Mouse (Mus musculus) ES-E14 (cell line): ENCODE measurements around the gene Abl1. TPM values are rescaled to one million over a fixed set of nuclear protein-coding genes. Genes with fewer than 3 reads are reported as not detected.
A peak's percentile ranks its signal among the peaks of the same experiment; 100 is the strongest.

Experiments
- DNase-seq: peaks from one replicate; pipeline ENCODE4 v3.0.0-alpha.2; 2013; ENCODE audit warnings: low read depth, low spot score
- H3K27ac ChIP-seq: 2 replicates; pipeline ENCODE4 v1.5.1; 2012; ENCODE audit warnings: low read depth, mild to moderate bottlenecking, low read length, moderate library complexity, mixed read lengths; ENCODE audit not compliant: poor library complexity, insufficient read depth, severe bottlenecking
- H3K36me3 ChIP-seq: 2 replicates; pipeline ENCODE4 v1.6.1; 2012; ENCODE audit warnings: mild to moderate bottlenecking, low read length, moderate library complexity, mixed read lengths; ENCODE audit not compliant: control insufficient read depth, poor library complexity, insufficient read depth, severe bottlenecking
- H3K4me1 ChIP-seq, 2 experiments: fragments of 150-350 bp in 1 of 2; sonication (generic) in 1 of 2; 2 replicates each; pipeline ENCODE4 v1.6.1; 2012; ENCODE audit warnings: low read length in 2 of 2, mild to moderate bottlenecking in 1 of 2, mixed read lengths in 1 of 2; ENCODE audit not compliant: control insufficient read depth in 2 of 2, insufficient read depth in 2 of 2, poor library complexity in 1 of 2
- H3K4me3 ChIP-seq, 2 experiments: fragments of 150-350 bp in 1 of 2; sonication (generic) in 1 of 2; 2 replicates each; pipeline ENCODE4 v1.5.1; 2012; ENCODE audit warnings: low read length in 2 of 2, low read depth in 1 of 2, mild to moderate bottlenecking in 1 of 2, mixed read lengths in 1 of 2; ENCODE audit not compliant: insufficient read depth in 1 of 2, poor library complexity in 1 of 2, severe bottlenecking in 1 of 2
- H3K9ac ChIP-seq: 2 replicates; pipeline ENCODE4 v1.6.1; 2012; ENCODE audit warnings: low read depth, mild to moderate bottlenecking, low read length, mixed read lengths; ENCODE audit not compliant: poor library complexity, insufficient read depth, severe bottlenecking
- H3K9me3 ChIP-seq: fragments of 150-350 bp; sonication (generic); 2 replicates; pipeline ENCODE4 v1.6.1; 2012; ENCODE audit warnings: low read depth, mild to moderate bottlenecking, low read length; ENCODE audit not compliant: control insufficient read depth, insufficient read depth
- CHD2 ChIP-seq: IDR thresholded peaks from 2 replicates; pipeline ENCODE4 v1.6.1; 2014; ENCODE audit warnings: mild to moderate bottlenecking, low read depth, low read length, inconsistent platforms
- HCFC1 ChIP-seq: IDR thresholded peaks from 2 replicates; pipeline ENCODE4 v1.6.1; 2012; ENCODE audit warnings: low read length, inconsistent platforms, borderline replicate concordance; ENCODE audit not compliant: insufficient read depth
- MAFK ChIP-seq: IDR thresholded peaks from 2 replicates; pipeline ENCODE4 v1.6.1; 2014; ENCODE audit warnings: mild to moderate bottlenecking, low read depth, low read length, inconsistent platforms; ENCODE audit not compliant: insufficient read depth
- ZC3H11A ChIP-seq: IDR thresholded peaks from 2 replicates; pipeline ENCODE4 v1.6.1; 2012; ENCODE audit warnings: low read depth, mild to moderate bottlenecking, inconsistent platforms, low read length, borderline replicate concordance
- ZNF384 ChIP-seq: IDR thresholded peaks from 2 replicates; pipeline ENCODE4 v1.6.1; 2012; ENCODE audit warnings: low read depth, low read length, inconsistent platforms
- in situ Hi-C, 2 experiments: fragments of 600-800 bp; cut with MboI; formaldehyde crosslinking; loops; one replicate each; pipeline ENCODE4 v1.15.1; 2025; ENCODE audit warnings: low sequenced_read_pairs in 2 of 2, inconsistent platforms in 1 of 2; ENCODE audit not compliant: unreplicated experiment in 2 of 2
- total RNA-seq: library from RNA; depleted of rRNA; stranded (reverse); fragments of 300-350 nt; gene quantifications from 2 replicates; pipeline ENCODE4 v1.2.3, GENCODE M21; 2012

Abl1 gene
- total RNA-seq, 1 experiment: 41.9 TPM

DNA sequence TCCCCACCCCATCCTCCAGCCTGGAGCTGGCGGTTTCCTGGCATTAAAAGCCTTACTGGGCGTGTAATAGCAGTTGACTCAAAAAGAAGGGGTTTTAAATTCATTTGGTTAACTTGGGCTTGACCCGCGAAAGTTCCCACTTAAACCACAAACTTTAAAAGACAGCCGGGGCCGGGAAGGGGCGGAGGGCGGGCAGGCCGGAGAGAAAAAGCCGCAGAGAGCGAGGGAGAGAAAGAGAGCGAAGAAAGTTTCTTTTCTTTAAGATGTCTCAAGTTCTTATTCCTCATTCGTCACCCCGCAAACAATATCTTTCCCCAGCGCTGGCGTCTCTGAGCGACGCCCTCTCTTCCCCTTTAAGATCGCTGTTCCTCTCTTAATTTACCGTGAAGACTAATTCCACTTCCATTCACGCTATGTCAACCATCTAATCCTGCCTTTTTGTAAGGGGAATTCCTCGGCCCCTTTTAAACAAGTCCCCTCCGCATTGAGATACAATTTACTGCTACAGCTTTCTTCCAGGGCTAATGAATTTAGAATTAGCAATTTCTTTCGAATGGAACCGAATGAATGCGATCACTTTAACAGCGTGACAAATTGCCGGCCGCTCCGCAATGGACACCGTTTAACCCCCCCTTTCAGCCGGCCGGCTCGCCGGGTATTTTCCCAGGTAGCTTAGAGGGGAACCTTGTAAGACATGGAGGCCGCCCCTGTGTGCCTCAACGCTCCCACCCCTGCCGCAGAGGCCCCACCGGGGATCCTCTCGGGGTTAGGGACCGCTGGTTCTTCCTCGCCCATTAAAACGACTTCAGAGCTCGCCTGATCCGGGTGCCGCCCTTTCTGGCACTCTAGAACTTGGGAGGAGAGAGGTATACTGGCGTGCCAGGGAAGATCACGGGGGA is 47.3 kb upstream of the Abl1 start:
- Histone ChIP-seq H3K27ac (no peak overlapping the region), H3K4me3 (no peak overlapping the region), H3K4me1 (peaks cover 0 to 9% of the 10 kb centered on the region in 2 experiments; a peak in 2 of 4 replicates), H3K9ac (no peak overlapping the region), H3K9me3 (no peaks in the 10 kb centered on the region), H3K36me3 (no peaks in the 10 kb centered on the region)
- no peak for TF ChIP-seq ZNF384
- TF ChIP-seq HCFC1: no peak
- TF ChIP-seq CHD2: no peak
- no peak for TF ChIP-seq ZC3H11A
- no peak for TF ChIP-seq MAFK
- in situ Hi-C loops: loop anchor here in 1 of 2 experiments (25.0 kb wide), 1 partner anchor 1996 kb away; the partner anchor contains the start of gene Lmx1b
- DNase-seq: no peak

DNA sequence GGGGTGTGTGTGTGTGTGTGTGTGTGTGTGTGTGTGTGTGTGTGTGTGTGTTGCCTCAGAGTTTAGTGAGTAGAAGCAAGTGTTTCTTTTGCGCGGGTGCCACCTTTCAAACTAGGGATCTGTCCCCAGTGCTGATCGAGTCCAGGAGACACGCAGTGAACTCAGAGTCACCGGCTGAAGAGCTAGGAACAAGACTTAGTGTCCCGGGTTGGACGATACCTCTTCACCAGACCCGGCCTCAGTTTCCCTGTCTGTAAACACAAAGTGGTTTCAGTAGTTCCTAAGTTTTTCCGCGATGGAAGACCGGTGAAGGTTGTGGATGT is 46.7 kb upstream of the Abl1 start:
- H3K36me3 ChIP-seq: no peaks in the 10 kb centered on the region
- H3K27ac ChIP-seq: no peak overlapping the region
- H3K9ac ChIP-seq: no peak overlapping the region
- H3K9me3 ChIP-seq: no peaks in the 10 kb centered on the region
- H3K4me3 ChIP-seq: no peak overlapping the region
- DNase-seq: no peak
- in situ Hi-C loops: loop anchor here in 1 of 2 experiments (25.0 kb wide), 1 partner anchor 1996 kb away; the partner anchor contains the start of gene Lmx1b
- TF ChIP-seq ZC3H11A: no peak
- no peak for TF ChIP-seq HCFC1
- no peak for TF ChIP-seq ZNF384
- no peak for TF ChIP-seq MAFK
- no peak for TF ChIP-seq CHD2
- peaks cover 0 to 8% of the 10 kb centered on the region in 2 experiments; a peak in 2 of 4 replicates for H3K4me1 ChIP-seq

- TF ChIP-seq ZC3H11A (no peak), ZNF384 (no peak), MAFK (no peak), HCFC1 (no peak), CHD2 (no peak)
- Histone ChIP-seq H3K36me3 (no peaks in the 10 kb centered on the region), H3K4me1 (peaks cover 0 to 7% of the 10 kb centered on the region in 2 experiments; a peak in 1 of 4 replicates), H3K27ac (no peak overlapping the region), H3K9me3 (no peaks in the 10 kb centered on the region), H3K9ac (no peak overlapping the region), H3K4me3 (peak overlapping the region in 1 of 2 experiments; percentile 7; a peak in 1 of 4 replicates)
- in situ Hi-C loops: loop anchor here in 1 of 2 experiments (25.0 kb wide), 1 partner anchor 1995 kb away; the partner anchor contains the start of gene Lmx1b
- no peak for DNase-seq
Measured at GRCm38 (mm10) chr2:31641929-31642328, 46.2 kb upstream of the Abl1 start.

GRCm38 (mm10) chr2:31653971-31654853 is 34.0 kb upstream of the Abl1 start:
- H3K36me3 ChIP-seq: no peaks in the 10 kb centered on the region
- no peak overlapping the region for H3K27ac ChIP-seq
- peak overlapping the region; percentile 59 for H3K9ac ChIP-seq
- in situ Hi-C loops: loop anchor here in 1 of 2 experiments (10.0 kb wide), 1 partner anchor 169 kb away; no protein-coding TSS in a partner anchor
- H3K4me1 ChIP-seq: no peaks in the 10 kb centered on the region
- no peak for DNase-seq
- TF ChIP-seq ZNF384: no peak
- no peak for TF ChIP-seq HCFC1
- no peak for TF ChIP-seq MAFK
- no peak for TF ChIP-seq ZC3H11A
- no peak for TF ChIP-seq CHD2
- H3K4me3 ChIP-seq: peak overlapping the region; percentile 66 to 77
- H3K9me3 ChIP-seq: no peaks in the 10 kb centered on the region
